Mouse (Mus musculus): ENCODE results near the gene Olfr680-ps1. TPM values are rescaled to one million over a fixed set of nuclear protein-coding genes. Genes with fewer than 3 reads are reported as not detected.
"Not testable (repeated sequence)": the region's sequence is repeated elsewhere in the genome, so short reads cannot be mapped to it uniquely, and the experiment has no call there.

The Olfr680-ps1 gene
- not detected in 2 replicates for total RNA-seq (2014; fragmentation: Nextera tagmentation)
- 0.12 TPM in 1 of 2 replicates, not detected in the other for total RNA-seq (2017)
- polyA plus RNA-seq (2012): not detected in 2 replicates

DNA sequence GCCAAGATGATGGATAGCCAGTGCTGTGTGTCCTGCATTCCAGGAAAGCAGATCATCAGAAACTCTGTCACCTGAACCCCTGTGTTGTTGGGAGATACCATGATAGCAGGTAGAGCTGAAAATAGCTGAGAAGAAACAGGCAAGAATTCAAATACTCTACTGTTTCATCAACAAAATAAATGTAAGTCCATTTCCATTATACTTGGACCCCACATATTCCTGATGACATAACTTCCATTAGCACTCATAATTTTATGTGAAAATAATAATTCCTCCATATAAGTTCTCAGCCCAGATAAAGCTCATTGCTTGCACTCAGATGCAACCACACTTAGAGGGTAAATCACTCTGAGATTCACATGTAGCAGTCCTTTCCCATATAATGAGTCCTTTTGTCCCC, at the start of gene Olfr680-ps1:
TSS of gene Olfr680-ps1 (minus strand) at position 101 of the 400 bp plus-strand sequence.
- DNase-seq (ENCODE audit: low spot score); H3K27me3 ChIP-seq (ENCODE audit: insufficient read depth, low read length); ATAC-seq (ENCODE audit: extremely low read depth, insufficient number of reproducible peaks, low FRiP score, poor library complexity, severe bottlenecking); H3K4me1 ChIP-seq (ENCODE audit: insufficient read depth, low read depth, low read length); H3K36me3 ChIP-seq (replicated peaks); H3K4me3 ChIP-seq (ENCODE audit: low read depth, low read length); H3K9me3 ChIP-seq (replicated peaks): not testable (repeated sequence)

DNA sequence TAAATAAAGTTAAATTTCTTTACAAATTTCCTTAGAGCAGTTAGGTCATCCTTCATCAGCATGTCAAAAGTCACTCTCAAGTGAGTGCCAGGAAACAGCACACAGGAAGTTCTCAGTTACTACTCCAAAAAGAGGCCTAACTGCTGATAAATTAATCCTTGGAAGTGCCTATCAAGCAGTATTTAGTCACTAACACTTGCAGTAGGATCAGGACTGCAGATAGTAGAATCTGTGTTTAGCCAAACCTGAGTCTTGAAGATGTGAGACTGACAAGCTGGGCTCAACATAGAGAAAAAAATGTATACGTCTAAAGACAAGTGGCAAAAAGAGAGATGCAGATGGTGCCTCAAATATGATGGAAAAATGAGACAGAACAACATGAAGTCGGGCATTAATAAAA, 48.7 kb upstream of the Olfr680-ps1 start:
- TF ChIP-seq GATA2 (IDR thresholded peaks at IDR 0.05; ENCODE audit: borderline replicate concordance, low read depth, low read length) (no peak), CTCF (IDR thresholded peaks at IDR 0.05; ENCODE audit: low read depth, low read length) (no peak), TAL1 (conservative IDR thresholded peaks at IDR 0.05; ENCODE audit: low read depth, low read length) (no peak), POLR2AphosphoS5 (IDR thresholded peaks at IDR 0.05; ENCODE audit: insufficient replicate concordance, low read depth, low read length) (no peak), GATA1 (IDR thresholded peaks at IDR 0.05; ENCODE audit: borderline replicate concordance, low read length) (no peak)
- no peak overlapping the region for H3K4me3 ChIP-seq (ENCODE audit: low read depth, low read length)
- H3K36me3 ChIP-seq (replicated peaks): no peaks in the 10 kb centered on the region
- H3K4me1 ChIP-seq (ENCODE audit: insufficient read depth, low read depth, low read length): no peaks in the 10 kb centered on the region
- no peaks in the 10 kb centered on the region for H3K27me3 ChIP-seq (ENCODE audit: insufficient read depth, low read length)
- DNase-seq (ENCODE audit: low spot score): no peak
- no peaks in the 10 kb centered on the region for H3K9me3 ChIP-seq (replicated peaks)
- ATAC-seq (ENCODE audit: extremely low read depth, insufficient number of reproducible peaks, low FRiP score, poor library complexity, severe bottlenecking): no peak

DNA sequence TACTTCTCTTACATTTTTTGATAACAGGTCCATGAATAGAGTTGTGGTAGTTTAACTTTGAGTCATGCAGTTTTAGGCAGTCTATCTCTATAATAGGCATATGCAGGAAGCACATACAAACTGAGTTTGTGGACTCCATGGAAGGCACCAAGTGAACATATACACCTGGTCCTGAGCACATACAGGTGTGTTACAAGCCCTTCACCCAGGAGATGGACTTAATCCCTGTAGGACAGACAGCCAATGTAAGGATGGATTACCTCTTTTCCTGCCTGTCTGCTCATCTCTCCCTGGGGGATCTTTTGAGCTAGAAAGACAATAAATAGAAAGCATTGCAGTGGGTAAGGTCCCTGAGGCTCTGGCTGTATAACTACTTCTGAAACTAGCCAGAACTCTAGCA, 23.9 kb upstream of the Olfr680-ps1 start, which contains the start of gene Olfr681:
TSS of gene Olfr681 (plus strand) at position 301 of the 400 bp plus-strand sequence.
- ATAC-seq (ENCODE audit: extremely low read depth, insufficient number of reproducible peaks, low FRiP score, poor library complexity, severe bottlenecking): no peak
- no peak within 1 kb of the TSS for H3K4me3 ChIP-seq (ENCODE audit: low read depth, low read length)
- no peaks in the 10 kb centered on the region for H3K9me3 ChIP-seq (replicated peaks)
- DNase-seq (ENCODE audit: low spot score): no peak
- no peaks in the 10 kb centered on the region for H3K27me3 ChIP-seq (ENCODE audit: insufficient read depth, low read length)
- H3K4me1 ChIP-seq (ENCODE audit: insufficient read depth, low read depth, low read length): no peaks in the 10 kb centered on the region
- H3K36me3 ChIP-seq (replicated peaks): no peaks in the 10 kb centered on the region
- TF ChIP-seq TAL1 (conservative IDR thresholded peaks at IDR 0.05; ENCODE audit: low read depth, low read length): no peak
- TF ChIP-seq GATA2 (IDR thresholded peaks at IDR 0.05; ENCODE audit: borderline replicate concordance, low read depth, low read length): no peak
- no peak for TF ChIP-seq GATA1 (IDR thresholded peaks at IDR 0.05; ENCODE audit: borderline replicate concordance, low read length)
- no peak for TF ChIP-seq POLR2AphosphoS5 (IDR thresholded peaks at IDR 0.05; ENCODE audit: insufficient replicate concordance, low read depth, low read length)

DNA sequence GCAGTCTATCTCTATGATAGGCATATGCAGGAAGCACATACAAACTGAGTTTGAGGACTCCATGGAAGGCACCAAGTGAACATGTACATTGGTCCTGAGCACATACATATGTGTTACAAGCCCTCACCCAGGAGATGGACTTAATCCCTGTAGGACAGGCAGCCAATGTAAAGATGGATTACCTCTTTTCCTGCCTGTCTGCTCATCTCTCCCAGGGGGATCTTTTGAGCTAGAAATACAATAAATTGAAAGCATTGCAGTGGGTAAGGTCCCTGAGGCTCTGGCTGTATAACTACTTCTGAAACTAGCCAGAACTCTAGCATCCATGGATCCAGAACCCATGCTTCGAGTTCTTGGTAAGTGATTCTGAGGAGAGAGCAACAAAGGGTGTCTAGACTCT, 11.7 kb downstream of the Olfr680-ps1 start, which contains the start of gene Olfr679:
TSS of gene Olfr679 (plus strand) at position 301 of the 400 bp plus-strand sequence.
- TF ChIP-seq TAL1 (conservative IDR thresholded peaks at IDR 0.05; ENCODE audit: low read depth, low read length) (no peak), GATA2 (IDR thresholded peaks at IDR 0.05; ENCODE audit: borderline replicate concordance, low read depth, low read length) (no peak), CTCF (IDR thresholded peaks at IDR 0.05; ENCODE audit: low read depth, low read length) (no peak), GATA1 (IDR thresholded peaks at IDR 0.05; ENCODE audit: borderline replicate concordance, low read length) (no peak), POLR2AphosphoS5 (IDR thresholded peaks at IDR 0.05; ENCODE audit: insufficient replicate concordance, low read depth, low read length) (no peak)
- Histone ChIP-seq H3K36me3 (replicated peaks) (no peaks in the 10 kb centered on the region), H3K4me3 (ENCODE audit: low read depth, low read length) (no peak within 1 kb of the TSS), H3K9me3 (replicated peaks) (no peaks in the 10 kb centered on the region), H3K27me3 (ENCODE audit: insufficient read depth, low read length) (no peaks in the 10 kb centered on the region), H3K4me1 (ENCODE audit: insufficient read depth, low read depth, low read length) (no peaks in the 10 kb centered on the region)
- DNase-seq (ENCODE audit: low spot score) (no peak), ATAC-seq (ENCODE audit: extremely low read depth, insufficient number of reproducible peaks, low FRiP score, poor library complexity, severe bottlenecking) (no peak)

DNA sequence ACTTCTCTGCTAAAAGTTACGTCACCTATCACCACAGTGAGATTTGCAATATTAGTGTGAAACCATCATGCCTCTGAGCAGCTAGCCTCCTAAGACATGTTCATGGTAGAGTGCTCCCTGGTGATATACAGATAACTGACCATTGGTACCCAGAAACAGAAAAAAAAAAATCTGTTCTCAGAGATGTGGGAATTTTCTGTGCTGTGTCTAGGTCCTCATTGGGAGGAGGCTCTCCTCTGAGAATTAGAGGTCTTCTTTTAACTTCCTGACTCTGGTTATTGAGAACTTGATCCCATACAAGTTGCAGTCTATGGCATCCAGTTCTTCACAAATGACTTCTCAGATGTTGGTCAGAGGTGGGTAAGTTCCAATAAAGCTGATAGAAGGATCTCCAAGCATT, 28.4 kb downstream of the Olfr680-ps1 start, which contains the start of gene Olfr678:
TSS of gene Olfr678 (plus strand) at position 301 of the 400 bp plus-strand sequence.
- TF ChIP-seq TAL1 (conservative IDR thresholded peaks at IDR 0.05; ENCODE audit: low read depth, low read length) (no peak), GATA2 (IDR thresholded peaks at IDR 0.05; ENCODE audit: borderline replicate concordance, low read depth, low read length) (no peak), GATA1 (IDR thresholded peaks at IDR 0.05; ENCODE audit: borderline replicate concordance, low read length) (no peak), CTCF (IDR thresholded peaks at IDR 0.05; ENCODE audit: low read depth, low read length) (no peak), POLR2AphosphoS5 (IDR thresholded peaks at IDR 0.05; ENCODE audit: insufficient replicate concordance, low read depth, low read length) (no peak)
- ATAC-seq (ENCODE audit: extremely low read depth, insufficient number of reproducible peaks, low FRiP score, poor library complexity, severe bottlenecking) (no peak), DNase-seq (ENCODE audit: low spot score) (no peak)
- Histone ChIP-seq H3K4me3 (ENCODE audit: low read depth, low read length) (no peak within 1 kb of the TSS), H3K27me3 (ENCODE audit: insufficient read depth, low read length) (no peaks in the 10 kb centered on the region), H3K36me3 (replicated peaks) (no peaks in the 10 kb centered on the region), H3K9me3 (replicated peaks) (no peaks in the 10 kb centered on the region), H3K4me1 (ENCODE audit: insufficient read depth, low read depth, low read length) (no peaks in the 10 kb centered on the region)

DNA sequence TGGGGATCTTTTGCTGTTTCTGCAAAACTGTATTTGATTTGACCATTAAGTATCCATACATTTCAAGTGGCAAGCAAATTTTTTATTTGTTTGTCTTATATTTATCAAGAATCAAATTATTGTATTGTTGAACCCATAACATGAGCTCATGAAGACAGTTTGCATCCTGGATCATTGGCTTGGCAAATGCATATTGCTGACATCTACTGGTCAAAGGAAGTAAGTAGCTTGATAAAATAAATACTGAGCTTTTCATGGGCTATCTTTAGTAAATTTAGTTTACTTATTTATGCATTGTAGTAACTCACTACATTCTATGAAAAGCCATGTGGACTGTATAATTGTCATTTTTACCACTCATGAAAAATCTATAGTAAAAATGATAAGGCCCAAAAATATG, 33.7 kb downstream of the Olfr680-ps1 start:
- ATAC-seq (ENCODE audit: extremely low read depth, insufficient number of reproducible peaks, low FRiP score, poor library complexity, severe bottlenecking) (no peak), DNase-seq (ENCODE audit: low spot score) (no peak)
- TF ChIP-seq GATA2 (IDR thresholded peaks at IDR 0.05; ENCODE audit: borderline replicate concordance, low read depth, low read length) (no peak), GATA1 (IDR thresholded peaks at IDR 0.05; ENCODE audit: borderline replicate concordance, low read length) (no peak), POLR2AphosphoS5 (IDR thresholded peaks at IDR 0.05; ENCODE audit: insufficient replicate concordance, low read depth, low read length) (no peak), CTCF (IDR thresholded peaks at IDR 0.05; ENCODE audit: low read depth, low read length) (no peak), TAL1 (conservative IDR thresholded peaks at IDR 0.05; ENCODE audit: low read depth, low read length) (no peak)
- H3K4me3 ChIP-seq (ENCODE audit: low read depth, low read length): no peak overlapping the region
- H3K36me3 ChIP-seq (replicated peaks): no peaks in the 10 kb centered on the region
- no peaks in the 10 kb centered on the region for H3K27me3 ChIP-seq (ENCODE audit: insufficient read depth, low read length)
- no peaks in the 10 kb centered on the region for H3K9me3 ChIP-seq (replicated peaks)
- no peaks in the 10 kb centered on the region for H3K4me1 ChIP-seq (ENCODE audit: insufficient read depth, low read depth, low read length)

Other genes starting within 250 kb of the Olfr680-ps1 start
Only the 20 nearest of the 23 such genes appear.
- gene Olfr665, start 214.8 kb downstream of the Olfr680-ps1 start, total RNA-seq (2014; fragmentation: Nextera tagmentation): not detected in 2 replicates
- 0.05 and 0.17 TPM in 2 replicates for gene Olfr665, start 214.8 kb downstream of the Olfr680-ps1 start, total RNA-seq (2017)
- not detected in 2 replicates for gene Olfr665, start 214.8 kb downstream of the Olfr680-ps1 start, polyA plus RNA-seq (2012)
- gene Olfr666, start 196.9 kb downstream of the Olfr680-ps1 start, total RNA-seq (2014; fragmentation: Nextera tagmentation): not detected in 2 replicates
- gene Olfr666, start 196.9 kb downstream of the Olfr680-ps1 start, total RNA-seq (2017): not detected in 2 replicates
- gene Olfr666, start 196.9 kb downstream of the Olfr680-ps1 start, polyA plus RNA-seq (2012): not detected in 2 replicates
- not detected in 2 replicates for gene Olfr667, start 171.3 kb downstream of the Olfr680-ps1 start, total RNA-seq (2014; fragmentation: Nextera tagmentation)
- 0.22 TPM in 1 of 2 replicates, not detected in the other for gene Olfr667, start 171.3 kb downstream of the Olfr680-ps1 start, total RNA-seq (2017)
- gene Olfr667, start 171.3 kb downstream of the Olfr680-ps1 start, polyA plus RNA-seq (2012): not detected in 2 replicates
- not detected in 2 replicates for gene Olfr668, start 164.8 kb downstream of the Olfr680-ps1 start, total RNA-seq (2014; fragmentation: Nextera tagmentation)
- gene Olfr668, start 164.8 kb downstream of the Olfr680-ps1 start, total RNA-seq (2017): 0.12 TPM in 1 of 2 replicates, not detected in the other
- not detected in 2 replicates for gene Olfr668, start 164.8 kb downstream of the Olfr680-ps1 start, polyA plus RNA-seq (2012)
- gene Olfr669, start 158.6 kb downstream of the Olfr680-ps1 start, total RNA-seq (2014; fragmentation: Nextera tagmentation): not detected in 2 replicates
- gene Olfr669, start 158.6 kb downstream of the Olfr680-ps1 start, total RNA-seq (2017): 0.11 TPM in 1 of 2 replicates, not detected in the other
- not detected in 2 replicates for gene Olfr669, start 158.6 kb downstream of the Olfr680-ps1 start, polyA plus RNA-seq (2012)
- gene Olfr670, start 130.2 kb downstream of the Olfr680-ps1 start, total RNA-seq (2014; fragmentation: Nextera tagmentation): not detected in 2 replicates
- gene Olfr670, start 130.2 kb downstream of the Olfr680-ps1 start, total RNA-seq (2017): under 0.01 and 0.12 TPM in 2 replicates
- not detected in 2 replicates for gene Olfr670, start 130.2 kb downstream of the Olfr680-ps1 start, polyA plus RNA-seq (2012)
- gene Olfr671, start 113.7 kb downstream of the Olfr680-ps1 start, total RNA-seq (2014; fragmentation: Nextera tagmentation): not detected in 2 replicates
- gene Olfr671, start 113.7 kb downstream of the Olfr680-ps1 start, total RNA-seq (2017): 0.22 TPM in 1 of 2 replicates, not detected in the other
- not detected in 2 replicates for gene Olfr671, start 113.7 kb downstream of the Olfr680-ps1 start, polyA plus RNA-seq (2012)
- gene Olfr672, start 90.8 kb downstream of the Olfr680-ps1 start, total RNA-seq (2014; fragmentation: Nextera tagmentation): not detected in 2 replicates
- 0.22 and 0.23 TPM in 2 replicates for gene Olfr672, start 90.8 kb downstream of the Olfr680-ps1 start, total RNA-seq (2017)
- not detected in 2 replicates for gene Olfr672, start 90.8 kb downstream of the Olfr680-ps1 start, polyA plus RNA-seq (2012)
- not detected in 2 replicates for gene Olfr675, start 64.4 kb downstream of the Olfr680-ps1 start, total RNA-seq (2014; fragmentation: Nextera tagmentation)
- 0.06 and 0.49 TPM in 2 replicates for gene Olfr675, start 64.4 kb downstream of the Olfr680-ps1 start, total RNA-seq (2017)
- not detected in 2 replicates for gene Olfr675, start 64.4 kb downstream of the Olfr680-ps1 start, polyA plus RNA-seq (2012)
- gene Olfr676, start 60.1 kb downstream of the Olfr680-ps1 start, total RNA-seq (2014; fragmentation: Nextera tagmentation): not detected in 2 replicates
- gene Olfr676, start 60.1 kb downstream of the Olfr680-ps1 start, total RNA-seq (2017): 0.11 and 0.29 TPM in 2 replicates
- not detected in 2 replicates for gene Olfr676, start 60.1 kb downstream of the Olfr680-ps1 start, polyA plus RNA-seq (2012)
- not detected in 2 replicates for gene Olfr677, start 41.4 kb downstream of the Olfr680-ps1 start, total RNA-seq (2014; fragmentation: Nextera tagmentation)
- 0.16 TPM in 1 of 2 replicates, not detected in the other for gene Olfr677, start 41.4 kb downstream of the Olfr680-ps1 start, total RNA-seq (2017)
- not detected in 2 replicates for gene Olfr677, start 41.4 kb downstream of the Olfr680-ps1 start, polyA plus RNA-seq (2012)
- gene Olfr678, start 28.3 kb downstream of the Olfr680-ps1 start, total RNA-seq (2014; fragmentation: Nextera tagmentation): not detected in 2 replicates
- 0.16 TPM in 1 of 2 replicates, not detected in the other for gene Olfr678, start 28.3 kb downstream of the Olfr680-ps1 start, total RNA-seq (2017)
- gene Olfr678, start 28.3 kb downstream of the Olfr680-ps1 start, polyA plus RNA-seq (2012): not detected in 2 replicates
- not detected in 2 replicates for gene Olfr679, start 11.6 kb downstream of the Olfr680-ps1 start, total RNA-seq (2014; fragmentation: Nextera tagmentation)
- under 0.01 and 0.11 TPM in 2 replicates for gene Olfr679, start 11.6 kb downstream of the Olfr680-ps1 start, total RNA-seq (2017)
- gene Olfr679, start 11.6 kb downstream of the Olfr680-ps1 start, polyA plus RNA-seq (2012): not detected in 2 replicates
- not detected in 2 replicates for gene Olfr681, start 24.0 kb upstream of the Olfr680-ps1 start, total RNA-seq (2014; fragmentation: Nextera tagmentation)
- 0.06 and 0.11 TPM in 2 replicates for gene Olfr681, start 24.0 kb upstream of the Olfr680-ps1 start, total RNA-seq (2017)
- not detected in 2 replicates for gene Olfr681, start 24.0 kb upstream of the Olfr680-ps1 start, polyA plus RNA-seq (2012)
- not detected in 2 replicates for gene Olfr683, start 54.2 kb upstream of the Olfr680-ps1 start, total RNA-seq (2014; fragmentation: Nextera tagmentation)
- 0.22 TPM in 1 of 2 replicates, not detected in the other for gene Olfr683, start 54.2 kb upstream of the Olfr680-ps1 start, total RNA-seq (2017)
- gene Olfr683, start 54.2 kb upstream of the Olfr680-ps1 start, polyA plus RNA-seq (2012): not detected in 2 replicates
- not detected in 2 replicates for gene Olfr684, start 70.8 kb upstream of the Olfr680-ps1 start, total RNA-seq (2014; fragmentation: Nextera tagmentation)
- gene Olfr684, start 70.8 kb upstream of the Olfr680-ps1 start, total RNA-seq (2017): 0.22 TPM in 1 of 2 replicates, not detected in the other
- not detected in 2 replicates for gene Olfr684, start 70.8 kb upstream of the Olfr680-ps1 start, polyA plus RNA-seq (2012)
- gene Olfr685, start 93.2 kb upstream of the Olfr680-ps1 start, total RNA-seq (2014; fragmentation: Nextera tagmentation): not detected in 2 replicates
- gene Olfr685, start 93.2 kb upstream of the Olfr680-ps1 start, total RNA-seq (2017): 0.11 and 0.12 TPM in 2 replicates
- gene Olfr685, start 93.2 kb upstream of the Olfr680-ps1 start, polyA plus RNA-seq (2012): not detected in 2 replicates
- not detected in 2 replicates for gene Olfr686, start 114.7 kb upstream of the Olfr680-ps1 start, total RNA-seq (2014; fragmentation: Nextera tagmentation)
- gene Olfr686, start 114.7 kb upstream of the Olfr680-ps1 start, total RNA-seq (2017): not detected in 2 replicates
- not detected in 2 replicates for gene Olfr686, start 114.7 kb upstream of the Olfr680-ps1 start, polyA plus RNA-seq (2012)
- not detected in 2 replicates for gene Olfr688, start 195.3 kb upstream of the Olfr680-ps1 start, total RNA-seq (2014; fragmentation: Nextera tagmentation)
- gene Olfr688, start 195.3 kb upstream of the Olfr680-ps1 start, total RNA-seq (2017): not detected in 2 replicates
- gene Olfr688, start 195.3 kb upstream of the Olfr680-ps1 start, polyA plus RNA-seq (2012): not detected in 2 replicates
- gene Olfr689, start 218.3 kb upstream of the Olfr680-ps1 start, total RNA-seq (2014; fragmentation: Nextera tagmentation): not detected in 2 replicates
- gene Olfr689, start 218.3 kb upstream of the Olfr680-ps1 start, total RNA-seq (2017): under 0.01 and 0.11 TPM in 2 replicates
- gene Olfr689, start 218.3 kb upstream of the Olfr680-ps1 start, polyA plus RNA-seq (2012): not detected in 2 replicates

All from G1E (cell line).